Mouse (Mus musculus) activated CD4-positive, CD25-positive, alpha-beta regulatory T cell, adult 9 weeks (primary cell): ENCODE measurements around the gene Lima1. TPM values are rescaled to one million over a fixed set of nuclear protein-coding genes. Genes with fewer than 3 reads are reported as not detected.

Source experiments
- polyA plus RNA-seq: library from polyadenylated mRNA; unstranded; fragments of 100-300 nt; shearing (Covaris generic); gene quantifications from one replicate; pipeline ENCODE4 v1.2.1, GENCODE M21; 2017

Lima1 gene
- polyA plus RNA-seq: 4.7 TPM

DNA sequence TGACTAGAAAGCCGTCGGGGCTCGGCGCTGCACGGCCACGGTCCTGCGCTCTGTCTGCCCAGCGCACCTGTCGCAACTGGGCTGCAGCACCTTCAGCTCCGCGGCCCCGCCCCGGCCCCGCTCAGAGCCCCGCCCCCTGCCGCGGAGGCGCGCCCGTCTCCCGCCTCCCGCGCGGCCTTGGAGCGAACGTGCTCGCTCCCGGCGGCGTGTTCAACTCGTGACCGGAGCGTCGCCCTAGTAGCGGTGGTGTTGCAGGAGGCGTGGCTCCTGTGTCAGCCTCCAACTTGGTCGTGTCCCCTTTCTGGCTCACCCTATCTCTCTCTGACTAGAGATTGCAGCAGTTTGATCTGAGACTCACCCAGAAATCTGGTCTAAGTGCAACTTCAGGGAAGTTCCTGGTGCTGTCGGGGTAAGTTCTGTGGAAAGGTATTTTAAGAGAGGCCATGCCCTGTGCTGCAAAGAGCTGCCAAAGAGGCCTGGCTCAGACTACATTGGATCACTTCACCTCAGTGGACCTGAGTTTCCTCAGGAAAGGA lies at the start of gene Lima1:
TSS of gene Lima1 (minus strand) at position 123 of the 536 bp plus-strand sequence.

DNA sequence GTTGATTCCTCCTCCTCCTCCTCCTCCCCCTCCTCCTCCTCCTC lies 102.6 kb downstream of the Lima1 start, which contains the start of gene Cers5:
TSS of gene Cers5 (minus strand) at position 5 of the 44 bp plus-strand sequence.

Other genes with a start within 250 kb of the Lima1 start
- 32.0 TPM for gene Racgap1, start 223.8 kb downstream of the Lima1 start, polyA plus RNA-seq
- 0.40 TPM for gene Asic1, start 205.1 kb downstream of the Lima1 start, polyA plus RNA-seq
- 12.3 TPM for gene Smarcd1, start 173.3 kb downstream of the Lima1 start, polyA plus RNA-seq
- gene Gm17349, start 170.0 kb downstream of the Lima1 start, polyA plus RNA-seq: not detected
- gene Gpd1, start 157.9 kb downstream of the Lima1 start, polyA plus RNA-seq: not detected
- gene Cox14, start 149.8 kb downstream of the Lima1 start, polyA plus RNA-seq: 176 TPM
- gene Cers5, start 102.6 kb downstream of the Lima1 start, polyA plus RNA-seq: 81.5 TPM
- gene Fam186a, start 91.6 kb upstream of the Lima1 start, polyA plus RNA-seq: not detected
- 73.9 TPM for gene Larp4, start 94.6 kb upstream of the Lima1 start, polyA plus RNA-seq
- gene Dip2b, start 163.2 kb upstream of the Lima1 start, polyA plus RNA-seq: 12.2 TPM